Mouse (Mus musculus) frontal cortex, postnatal 25 days (tissue): Measurements from ENCODE around the gene Zcwpw1.
"Not testable (repeated sequence)": the region's sequence is repeated elsewhere in the genome, so short reads cannot be mapped to it uniquely, and the experiment has no call there.

Experiments
- DNase-seq, 2 experiments: peaks; one replicate each; pipeline ENCODE4 v3.0.0; 2022; ENCODE audit warnings: low spot score in 2 of 2

Gene Zcwpw1

DNA sequence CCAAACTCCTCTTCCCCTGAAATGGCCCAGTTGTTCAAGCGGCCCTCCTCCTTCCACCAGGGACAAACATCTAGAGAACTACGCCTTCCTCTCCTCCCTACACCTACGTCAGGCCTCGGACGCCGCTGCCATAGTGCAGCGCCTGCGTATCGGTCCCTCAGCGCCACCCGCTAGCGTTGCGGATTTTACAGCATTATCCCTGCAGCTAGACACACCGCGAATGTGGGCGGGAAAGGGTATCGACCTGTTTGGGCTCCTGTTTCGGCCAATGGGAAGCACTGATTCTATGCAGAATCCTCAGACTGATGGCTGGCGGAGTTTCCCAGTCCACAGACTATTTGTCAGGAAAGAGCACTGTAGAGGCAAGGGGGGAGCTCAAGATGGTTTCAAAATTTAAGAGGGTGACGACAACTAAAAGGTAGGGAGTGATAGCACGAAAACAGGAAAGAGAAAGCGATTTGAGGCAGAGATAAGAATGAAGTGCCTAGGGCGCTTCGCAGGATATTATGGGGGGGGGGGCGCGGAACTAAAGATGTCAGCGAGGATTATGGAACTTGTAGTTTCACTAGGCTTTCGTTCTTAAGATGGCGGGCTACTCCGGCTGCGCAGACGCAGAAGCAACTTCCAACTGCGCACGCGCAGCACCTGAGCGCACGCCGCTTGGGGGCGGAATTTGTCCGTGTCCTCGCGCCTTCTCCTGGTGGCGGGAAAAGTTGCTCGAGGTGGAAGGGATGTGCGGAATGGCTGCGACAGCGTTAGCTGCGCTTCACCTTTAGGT lies at the start of gene Zcwpw1, which contains the start of gene Mepce:
Zcwpw1 (plus strand) TSS at position 648 of the 778 bp plus-strand sequence.
Mepce (minus strand) TSS at position 505 of the 778 bp plus-strand sequence.
- peak; percentile 89 to 95 for DNase-seq

DNA sequence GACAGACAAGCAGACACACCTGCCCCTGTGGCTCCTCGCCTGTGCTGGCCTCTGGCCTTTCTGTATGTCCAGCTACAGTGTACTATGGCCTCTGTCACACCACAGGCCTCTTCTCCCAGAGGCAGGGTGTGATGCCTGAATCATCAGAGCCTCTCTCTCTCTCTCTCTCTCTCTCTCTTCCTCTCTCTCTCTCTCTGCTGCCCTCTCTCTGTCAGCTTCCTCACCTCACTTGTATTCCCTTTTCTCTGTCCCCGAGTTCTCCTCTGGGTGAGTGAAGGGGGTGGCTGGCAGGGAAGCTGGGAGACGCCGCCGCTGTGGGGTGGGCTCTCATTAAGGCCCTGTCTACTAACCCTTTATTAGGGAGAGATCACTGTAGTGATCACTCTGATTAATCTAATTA lies 49.1 kb upstream of the Zcwpw1 start:
- no peak for DNase-seq

DNA sequence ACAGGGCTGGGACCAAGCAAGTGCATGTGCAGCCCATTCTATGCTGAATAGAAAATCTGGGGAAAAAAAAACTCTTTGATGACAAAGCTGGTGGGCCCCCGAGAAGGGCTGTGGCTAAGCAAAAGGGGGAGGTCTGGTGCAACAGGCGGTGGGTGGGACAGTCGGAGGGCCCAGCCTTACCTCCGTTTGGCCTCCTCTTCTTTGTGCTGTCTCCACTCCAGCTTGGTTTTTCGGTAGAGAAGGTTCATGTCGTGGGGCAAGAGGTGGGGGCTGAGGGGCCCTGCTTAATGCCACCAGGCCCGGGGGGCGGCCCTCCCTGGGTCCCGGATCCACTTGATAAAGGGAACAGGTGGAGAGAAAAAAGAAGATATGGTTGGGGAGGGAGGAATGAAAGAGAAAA lies 48.1 kb upstream of the Zcwpw1 start:
- no peak for DNase-seq

DNA sequence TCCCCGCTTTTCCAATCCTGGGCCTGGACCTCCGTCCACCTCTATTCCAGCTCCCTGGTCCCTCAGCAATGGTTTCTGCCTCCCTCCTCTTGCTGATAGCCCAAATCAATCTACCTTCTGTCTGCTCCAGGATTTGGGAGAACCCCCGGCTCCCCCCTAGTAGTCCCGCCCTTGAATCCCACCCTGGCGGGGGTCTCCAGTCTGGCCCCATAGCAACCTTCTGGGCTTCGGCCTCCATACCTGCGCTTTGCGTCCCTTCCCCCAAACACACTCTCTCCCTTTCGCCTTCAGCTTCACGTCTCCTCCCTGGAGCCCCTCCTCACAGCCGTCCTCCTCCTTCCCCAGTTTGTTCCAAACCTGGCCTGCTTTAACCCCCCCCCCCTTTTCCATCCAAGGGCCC lies 47.1 kb upstream of the Zcwpw1 start:
- DNase-seq = no peak

DNA sequence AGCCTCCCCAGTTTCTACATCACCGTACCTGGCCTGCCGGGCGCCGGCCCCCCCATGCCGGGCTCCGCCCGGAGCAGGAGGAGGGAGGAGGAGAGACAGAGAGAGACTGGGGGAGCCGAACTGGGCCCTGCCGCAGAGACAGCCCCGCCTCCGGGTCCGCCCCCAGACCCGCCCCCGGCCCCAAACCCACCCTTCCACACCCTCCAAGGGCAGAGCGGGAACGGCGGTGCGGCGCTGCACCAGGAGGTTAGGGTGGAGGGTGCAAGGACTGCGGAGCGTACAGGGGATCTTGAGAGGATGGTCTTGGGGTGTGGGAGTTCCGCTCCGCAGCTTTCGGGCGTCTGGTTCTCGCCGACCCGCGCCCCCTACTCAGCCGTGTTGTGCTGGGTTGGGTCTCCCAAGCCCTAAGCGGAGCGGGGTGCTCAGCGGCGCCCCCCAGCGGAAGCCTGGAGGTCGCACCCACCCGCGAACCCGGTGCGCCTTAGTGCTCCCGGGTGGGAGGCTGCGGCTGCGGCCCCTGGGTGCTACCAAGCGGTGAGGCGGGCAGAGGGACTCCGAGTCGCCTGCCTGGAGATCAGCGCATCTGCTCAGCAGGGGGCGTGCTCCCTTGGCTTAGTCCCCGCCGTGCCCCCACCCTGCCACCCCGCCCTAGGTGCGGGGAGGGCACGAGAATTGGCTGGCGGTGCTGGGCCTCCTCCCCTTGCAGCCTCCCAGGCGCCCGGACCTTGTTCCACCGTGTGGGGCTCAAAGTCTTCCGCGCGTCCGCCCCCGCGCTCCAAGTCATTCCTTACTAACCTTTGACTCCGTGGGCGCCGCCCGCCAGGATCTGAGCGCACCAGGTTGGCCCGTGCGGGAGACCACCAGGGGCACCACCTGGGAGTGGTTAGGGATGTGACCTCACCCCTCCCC lies 46.3 kb upstream of the Zcwpw1 start, which contains the start of gene Nyap1:
Nyap1 (minus strand) TSS at position 585 of the 909 bp plus-strand sequence.
- peak; percentile 74 to 76 for DNase-seq

DNA sequence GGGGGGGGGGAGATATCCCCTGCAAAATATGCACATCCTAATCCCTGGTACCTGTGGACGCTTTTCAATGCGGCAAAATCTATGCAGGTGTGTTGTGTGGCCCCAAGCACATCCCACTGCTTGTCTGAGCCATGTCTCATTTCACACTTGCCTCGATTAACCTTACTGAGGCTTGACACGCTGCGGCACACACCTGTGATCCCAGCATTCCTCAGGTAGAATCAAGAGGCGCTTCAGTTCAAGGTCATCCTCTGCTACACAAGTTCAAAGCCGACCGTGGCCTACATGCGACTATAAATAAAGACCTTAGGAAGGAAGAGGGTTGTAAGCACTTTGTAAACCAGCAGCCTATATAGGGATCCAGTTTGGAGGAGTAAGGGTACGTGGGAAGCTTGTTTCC lies 45.5 kb upstream of the Zcwpw1 start:
- DNase-seq = no peak

DNA sequence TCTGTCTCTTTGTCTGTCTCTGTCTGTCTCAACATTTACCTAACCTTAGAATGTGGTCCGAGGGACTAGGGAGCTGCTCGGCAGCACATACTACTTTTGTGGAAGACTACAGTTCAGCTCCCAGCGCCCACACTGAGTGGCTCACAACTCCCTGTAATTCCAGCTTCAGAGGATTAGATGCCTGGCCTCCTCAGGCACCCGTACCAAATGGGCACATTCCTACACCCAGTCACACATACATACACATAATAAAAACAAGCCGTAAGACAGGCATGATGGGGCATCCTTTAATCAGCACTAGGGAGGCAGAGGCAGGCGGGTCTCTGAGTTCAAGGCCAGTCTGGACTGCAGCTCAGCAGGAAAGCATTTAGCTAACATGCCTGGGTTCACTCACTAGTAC lies 44.8 kb upstream of the Zcwpw1 start:
- no peak for DNase-seq

DNA sequence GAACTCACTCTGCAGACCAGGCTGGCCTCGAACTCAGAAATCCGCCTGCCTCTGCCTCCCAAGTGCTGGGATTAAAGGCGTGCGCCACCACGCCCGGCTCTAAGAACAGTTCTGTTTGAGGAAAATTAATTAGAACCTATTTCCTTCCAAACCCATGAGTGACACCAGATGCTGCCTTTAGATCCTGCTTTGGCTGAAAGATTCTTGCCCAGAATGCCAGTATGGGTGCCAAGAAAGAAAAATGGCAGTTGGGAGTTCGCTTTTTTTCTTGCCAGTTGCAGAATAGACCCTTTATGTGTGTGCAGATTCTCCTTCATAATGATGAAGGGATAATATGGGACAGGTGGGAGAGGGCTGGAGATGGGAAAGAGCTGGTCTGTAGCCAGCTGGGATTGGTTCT lies 43.4 kb upstream of the Zcwpw1 start:
- DNase-seq = no peak

DNA sequence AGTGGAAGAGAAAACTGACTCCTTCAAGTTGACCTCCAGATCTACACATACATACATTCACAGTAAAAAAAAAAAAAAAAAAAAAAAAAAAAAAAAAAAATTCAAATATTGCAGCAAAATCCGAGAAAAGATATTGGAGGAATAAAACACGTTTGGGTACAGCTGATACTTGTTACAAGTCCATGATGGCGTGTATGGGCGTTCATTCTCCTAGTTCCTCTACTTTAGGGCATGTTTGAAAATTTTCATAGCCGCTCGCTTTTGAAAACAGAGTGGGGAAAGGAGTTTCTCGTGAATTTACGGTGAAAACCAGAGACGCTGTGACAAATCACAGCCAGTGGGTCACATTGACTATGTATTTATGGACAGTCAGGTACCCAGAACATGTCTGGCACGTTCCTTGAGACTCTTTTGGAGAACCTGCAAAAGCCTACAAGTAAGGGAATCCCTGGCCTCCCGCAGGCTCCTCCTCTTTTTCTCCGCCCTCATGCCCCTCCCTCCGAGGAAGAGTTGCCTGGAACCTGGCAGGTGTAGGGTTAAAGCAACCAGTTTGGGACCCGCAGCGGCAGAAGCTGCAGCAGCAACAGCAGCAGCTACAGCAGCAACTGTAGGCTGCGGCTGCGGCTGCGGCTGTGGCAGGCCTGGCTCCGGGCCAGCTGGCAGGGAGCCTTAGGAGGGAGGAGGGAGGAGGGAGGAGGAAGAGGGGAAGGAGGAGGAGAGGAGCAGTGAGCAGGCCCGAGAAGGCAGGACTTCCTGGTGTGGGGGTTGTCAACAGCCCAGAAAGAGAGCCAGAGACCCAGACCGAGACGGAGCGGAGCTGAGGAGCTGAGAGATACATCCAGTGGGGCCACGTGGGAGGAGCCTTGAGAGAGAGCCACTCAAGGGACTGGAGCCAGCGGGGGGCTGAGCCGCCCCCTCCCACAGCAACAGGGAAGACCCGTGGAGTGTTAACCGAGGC lies 42.1 kb upstream of the Zcwpw1 start, which contains the start of gene Tsc22d4:
Tsc22d4 (plus strand) TSS at position 517 of the 958 bp plus-strand sequence.
- DNase-seq = peak; percentile 70 to 80

DNA sequence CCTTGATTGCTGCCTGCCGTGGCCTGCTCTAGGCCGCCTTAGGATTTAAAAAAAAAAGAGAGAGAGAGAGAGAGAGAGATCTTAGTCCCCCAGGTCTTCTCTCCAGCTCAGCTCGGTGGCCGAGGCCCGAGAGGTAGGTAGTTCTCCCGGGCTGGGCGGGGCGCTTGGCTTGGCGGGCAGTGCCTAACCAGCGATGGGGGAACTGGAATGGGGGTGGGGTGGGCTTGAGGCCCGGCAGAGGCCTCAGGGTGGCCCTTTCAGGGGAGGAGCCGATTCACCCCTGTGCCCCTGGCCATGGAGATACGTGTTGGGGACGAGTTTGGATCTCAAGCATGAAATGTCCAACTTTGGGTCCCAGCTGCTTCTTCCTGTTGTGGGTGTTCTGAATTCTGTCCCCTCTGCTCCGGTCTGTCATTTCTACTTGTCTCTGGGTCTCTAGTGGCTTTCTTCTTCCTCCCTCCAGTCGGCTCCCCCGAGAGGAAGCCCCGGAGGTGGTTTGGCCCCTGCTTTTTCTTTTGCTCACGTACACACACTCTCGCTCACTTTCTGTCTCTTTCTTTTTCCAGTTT lies 41.2 kb upstream of the Zcwpw1 start:
- DNase-seq = no peak

DNA sequence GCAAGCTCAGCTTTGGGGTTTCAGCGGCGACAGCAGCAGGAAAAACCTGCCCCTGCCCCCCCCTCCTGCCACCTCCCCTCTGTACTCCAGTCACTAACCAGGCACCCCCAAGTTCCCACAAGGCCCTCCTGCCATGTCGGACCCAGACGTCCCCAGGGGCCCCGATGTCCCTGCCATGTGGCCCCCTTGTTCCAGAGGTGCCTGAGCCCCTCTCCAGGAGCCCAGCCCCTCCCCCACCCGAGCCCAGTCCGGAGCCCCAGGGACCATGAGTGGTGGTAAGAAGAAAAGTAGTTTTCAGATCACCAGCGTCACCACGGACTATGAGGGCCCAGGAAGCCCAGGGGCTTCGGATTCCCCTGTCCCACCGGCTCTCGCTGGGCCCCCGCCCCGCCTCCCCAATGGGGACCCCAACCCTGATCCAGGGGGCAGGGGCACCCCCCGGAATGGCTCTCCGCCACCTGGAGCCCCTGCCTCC lies 40.7 kb upstream of the Zcwpw1 start:
- no peak for DNase-seq

DNA sequence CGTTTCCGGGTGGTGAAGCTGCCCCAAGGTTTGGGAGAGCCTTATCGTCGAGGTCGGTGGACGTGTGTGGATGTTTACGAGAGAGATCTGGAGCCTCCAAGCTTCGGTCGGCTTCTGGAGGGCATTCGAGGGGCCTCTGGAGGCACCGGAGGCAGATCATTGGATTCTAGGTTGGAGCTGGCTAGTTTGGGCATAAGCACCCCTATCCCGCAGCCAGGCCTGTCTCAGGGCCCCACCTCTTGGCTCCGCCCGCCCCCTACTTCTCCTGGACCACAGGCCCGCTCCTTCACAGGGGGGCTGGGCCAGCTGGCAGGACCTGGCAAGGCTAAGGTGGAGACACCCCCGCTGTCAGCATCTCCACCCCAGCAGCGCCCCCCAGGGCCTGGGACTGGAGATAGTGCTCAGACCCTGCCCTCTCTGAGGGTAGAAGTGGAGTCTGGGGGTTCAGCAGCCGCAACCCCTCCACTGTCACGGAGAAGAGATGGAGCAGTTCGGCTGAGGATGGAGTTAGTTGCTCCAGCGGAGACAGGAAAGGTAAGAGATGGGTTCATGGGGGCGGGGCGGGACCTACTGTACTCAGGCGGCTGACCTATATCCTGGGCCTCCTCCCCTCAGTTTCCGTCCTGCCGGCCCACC lies 40.2 kb upstream of the Zcwpw1 start:
- DNase-seq = no peak

DNA sequence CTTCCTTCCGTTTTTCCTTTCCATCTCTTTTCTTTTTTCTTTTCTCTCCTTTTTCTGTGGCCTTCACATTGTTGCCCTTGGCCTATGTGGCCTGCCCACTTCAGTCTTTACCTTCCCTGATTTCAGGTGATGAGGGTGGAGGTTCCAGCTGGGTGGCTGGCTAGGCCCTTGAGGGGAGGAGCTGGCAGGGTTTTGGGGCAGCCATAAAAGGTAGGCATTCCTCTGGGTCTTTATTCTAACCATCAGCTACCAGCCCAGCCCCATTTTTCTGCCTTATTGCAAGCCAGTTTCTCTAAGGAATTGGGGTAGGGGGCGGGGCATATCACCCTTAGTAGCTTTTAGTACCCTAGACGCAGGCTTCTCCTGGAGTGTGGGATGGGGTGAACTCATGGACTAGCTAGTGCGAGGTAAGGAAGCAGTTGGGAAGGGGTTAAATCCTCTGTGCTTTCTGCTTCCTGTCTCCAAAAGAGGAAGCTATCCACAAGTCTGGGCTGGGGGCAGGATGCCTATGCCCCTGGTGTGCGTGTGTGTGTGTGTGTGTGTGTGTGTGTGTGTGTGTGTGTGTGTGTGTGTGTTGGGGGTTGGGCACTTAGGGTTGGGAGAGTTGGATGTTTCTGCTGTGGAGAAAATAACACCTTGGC lies 39.3 kb upstream of the Zcwpw1 start:
- DNase-seq = no peak

DNA sequence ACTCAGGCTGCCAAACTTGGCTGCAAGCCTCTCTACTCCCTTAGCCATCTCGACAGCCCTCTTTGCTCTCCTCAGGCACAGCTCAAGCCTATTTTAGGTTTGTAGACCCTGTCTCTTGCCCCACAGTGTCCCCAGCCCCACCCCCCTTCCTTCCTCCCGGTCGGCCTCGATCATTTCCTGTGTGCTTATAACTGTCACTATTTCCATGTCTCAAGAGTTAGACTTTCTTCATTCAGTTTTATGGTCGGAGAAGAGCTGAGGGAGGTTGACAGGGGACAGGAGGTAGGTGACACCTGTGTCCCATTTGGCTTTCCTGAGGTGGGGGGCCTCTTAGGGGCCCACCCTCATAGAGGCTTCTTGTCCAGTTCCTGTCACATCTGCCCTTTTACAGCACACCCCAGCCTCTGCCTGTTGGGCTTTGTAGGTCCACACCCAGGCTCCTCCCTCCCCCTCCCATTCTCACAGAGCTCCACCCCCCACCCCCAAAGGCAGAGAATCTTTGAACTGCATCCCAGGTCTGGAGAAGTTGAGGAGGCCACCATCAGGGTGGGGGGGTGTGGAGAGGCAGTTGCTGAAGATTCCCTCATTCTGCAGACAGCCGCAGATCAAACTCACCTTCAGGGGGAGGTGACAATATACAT lies 38.3 kb upstream of the Zcwpw1 start:
- DNase-seq = no peak

DNA sequence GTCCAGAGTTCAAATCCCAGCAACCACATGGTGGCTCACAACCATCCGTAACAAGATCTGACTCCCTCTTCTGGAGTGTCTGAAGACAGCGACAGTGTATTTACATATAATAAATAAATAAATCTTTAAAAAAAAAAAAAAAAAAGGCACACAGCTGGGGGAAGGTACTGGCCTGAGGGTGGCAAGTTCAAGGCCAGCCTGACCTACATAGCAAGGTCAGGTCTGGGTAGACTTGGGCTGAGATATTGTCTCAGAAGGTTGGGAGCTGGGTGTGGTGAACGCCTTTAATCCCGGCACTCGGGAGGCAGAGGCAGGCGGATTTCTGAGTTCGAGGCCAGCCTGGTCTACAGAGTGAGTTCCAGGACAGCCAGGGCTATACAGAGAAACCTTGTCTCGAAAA lies 37.4 kb upstream of the Zcwpw1 start:
- not testable (repeated sequence) for DNase-seq

DNA sequence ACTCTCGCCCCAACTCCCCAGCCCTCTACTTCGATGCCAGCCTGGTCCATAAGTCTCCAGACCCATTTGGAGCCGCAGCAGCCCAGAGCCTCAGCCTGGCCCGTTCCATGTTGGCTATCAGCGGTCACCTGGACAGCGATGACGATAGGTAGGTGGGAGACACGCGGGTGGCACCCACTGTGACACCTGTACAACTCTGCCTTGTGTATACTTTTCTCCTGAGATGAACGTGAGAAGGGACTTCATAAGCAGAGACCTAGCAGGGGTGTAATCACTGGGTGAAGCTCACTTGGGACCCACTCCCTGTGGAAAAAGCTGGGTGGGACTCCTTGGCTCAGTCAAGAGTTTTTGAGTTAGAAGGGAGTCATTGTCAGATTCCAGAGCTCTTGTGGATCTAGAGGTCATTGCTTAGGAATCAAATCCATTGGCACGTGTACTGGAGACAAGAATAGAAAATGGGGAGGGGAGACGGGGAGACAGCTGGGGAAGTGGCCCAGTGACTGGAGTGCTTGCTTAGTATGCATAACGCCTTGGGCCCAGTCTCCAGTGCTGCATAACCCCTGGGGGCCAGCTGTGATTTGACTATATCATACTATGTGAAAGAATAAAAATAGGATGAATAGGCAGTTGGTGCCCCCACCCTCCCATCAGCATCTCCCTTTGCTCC lies 36.2 kb upstream of the Zcwpw1 start:
- DNase-seq = no peak

DNA sequence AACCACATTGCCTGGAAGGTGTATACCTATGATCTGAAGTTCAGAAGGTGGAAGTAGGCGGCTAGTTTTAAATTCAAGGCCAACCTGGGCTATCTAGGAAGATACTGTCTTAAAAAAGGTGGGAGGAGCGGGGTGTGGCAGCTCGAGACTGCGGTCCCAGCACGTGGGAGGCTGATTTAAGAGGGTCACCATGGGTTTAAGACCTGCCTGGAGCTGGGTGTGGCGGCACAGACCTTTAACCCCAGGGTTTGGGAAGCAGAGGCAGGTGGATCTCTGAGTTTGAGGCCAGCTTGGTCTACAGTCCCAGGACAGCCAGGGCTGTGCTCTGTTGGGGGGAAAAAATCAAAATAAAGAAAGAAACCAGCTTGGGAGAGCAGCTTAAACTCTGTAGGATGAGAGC lies 35.6 kb upstream of the Zcwpw1 start:
- no peak for DNase-seq

DNA sequence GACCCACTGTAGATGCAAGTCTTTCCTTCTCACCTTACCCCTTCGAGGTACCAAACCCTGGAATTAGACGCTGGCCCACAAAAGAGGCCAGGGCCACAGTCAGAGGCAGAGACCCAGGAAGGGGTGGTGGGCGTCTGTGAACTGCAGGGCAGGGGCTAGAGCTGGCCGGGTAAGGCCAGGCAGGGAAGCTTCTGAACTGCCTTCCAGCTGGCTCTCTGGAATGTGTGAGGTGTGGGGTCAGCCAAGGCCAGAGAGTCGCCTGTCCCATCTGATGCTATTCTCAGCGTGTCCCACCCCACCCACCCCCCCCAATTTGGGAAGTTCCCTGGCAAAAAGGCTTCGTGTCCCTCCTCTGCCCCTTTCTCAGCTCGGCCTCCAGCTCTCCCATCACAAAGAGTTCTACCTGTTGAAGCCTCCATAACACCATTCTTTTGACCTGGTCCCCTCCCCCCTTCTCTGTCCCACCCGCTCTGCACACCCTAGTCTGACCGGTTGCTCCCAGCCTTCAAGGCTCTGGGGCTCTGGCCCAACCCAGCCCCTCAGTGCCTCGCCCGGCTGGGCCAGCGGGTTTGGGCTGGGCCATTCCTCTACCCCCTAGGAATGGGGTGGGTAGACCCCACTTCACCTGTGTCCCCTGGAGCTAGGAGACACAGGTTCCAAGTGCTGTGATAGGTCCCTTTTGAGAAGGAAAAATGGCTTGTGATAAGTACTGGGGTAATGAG lies 34.3 kb upstream of the Zcwpw1 start:
- DNase-seq = no peak
